Mouse (Mus musculus): Measurements from ENCODE around the gene Myo18b.

- no peak for TF ChIP-seq POLR2A (IDR thresholded peaks at IDR 0.05; ENCODE audit: borderline replicate concordance, extremely low read depth, low read depth, low read length)
- TF ChIP-seq CTCF (IDR thresholded peaks at IDR 0.05; ENCODE audit: insufficient read depth, low read length): no peak
Observed at GRCm38 (mm10) chr5:112877391-112878115, 18.6 kb downstream of the Myo18b start.

All from lung, adult 2 months (tissue).